Mouse (Mus musculus): ENCODE results near the gene Fxn. TPM values are rescaled to one million over a fixed set of nuclear protein-coding genes. Genes with fewer than 3 reads are reported as not detected.

Gene Fxn
- polyA plus RNA-seq, 1 experiment from 2014 or later = 39.3 TPM

GRCm38 (mm10) chr19:24224500-24225304, 55.7 kb downstream of the Fxn start, which contains the start of gene Tjp2:
Tjp2 (minus strand) TSS chr19:24225030.
- H3K9me3 ChIP-seq = no peaks in the 10 kb centered on the region
- no peaks in the 10 kb centered on the region for H3K36me3 ChIP-seq
- ATAC-seq (ENCODE audit: insufficient read depth, low FRiP score, low read depth) = peak; percentile 79
- under 1% methylated on average over 59 of the region's 59 CpGs for WGBS
- H3K9ac ChIP-seq = peak within 1 kb of the TSS; percentile 40
- peak within 1 kb of the TSS; percentile 61 for H3K4me3 ChIP-seq (replicated peaks)
- 0 out of 2 replicates have a peak, but pooled peaks cover 3% of the 10 kb centered on the region for H3K27me3 ChIP-seq (replicated peaks)
- H3K27ac ChIP-seq = peak within 1 kb of the TSS; percentile 97
- H3K4me1 ChIP-seq = peaks cover 12% of the 10 kb centered on the region; the same call in 1 of the 2 replicates
- peak within 1 kb of the TSS; percentile 87 for H3K4me2 ChIP-seq

- no peak for ATAC-seq (ENCODE audit: insufficient read depth, low FRiP score, low read depth)
- H3K27me3 ChIP-seq (replicated peaks) = 0 out of 2 replicates have a peak, but pooled peaks cover 3% of the 10 kb centered on the region
- peak overlapping the region; percentile 61 for H3K4me3 ChIP-seq (replicated peaks)
- WGBS = 22% methylated on average over 11 of the region's 11 CpGs
- H3K9me3 ChIP-seq = no peaks in the 10 kb centered on the region
- H3K4me2 ChIP-seq = peak overlapping the region; percentile 87
- peak overlapping the region; percentile 97 for H3K27ac ChIP-seq
- H3K9ac ChIP-seq = peak overlapping the region; percentile 40; the same call in 1 of the 2 replicates
- peaks cover 12% of the 10 kb centered on the region; the same call in 1 of the 2 replicates for H3K4me1 ChIP-seq
- no peaks in the 10 kb centered on the region for H3K36me3 ChIP-seq
Observed at GRCm38 (mm10) chr19:24223851-24224251, 56.6 kb downstream of the Fxn start.

- Histone ChIP-seq H3K27me3 (replicated peaks) (0 out of 2 replicates have a peak, but pooled peaks cover 3% of the 10 kb centered on the region), H3K9ac (no peak overlapping the region), H3K4me1 (peaks cover 12% of the 10 kb centered on the region; the same call in 1 of the 2 replicates), H3K4me2 (0 out of 2 replicates have a peak overlapping the region, but pooled peaks have one; percentile 23), H3K4me3 (replicated peaks) (no peak overlapping the region), H3K9me3 (no peaks in the 10 kb centered on the region), H3K27ac (no peak overlapping the region), H3K36me3 (no peaks in the 10 kb centered on the region)
- 58% methylated on average over 4 of the region's 4 CpGs for WGBS
- no peak for ATAC-seq (ENCODE audit: insufficient read depth, low FRiP score, low read depth)
Observed at GRCm38 (mm10) chr19:24221455-24221854, 59.0 kb downstream of the Fxn start.

- Histone ChIP-seq H3K27ac (no peak overlapping the region), H3K4me1 (peaks cover 12% of the 10 kb centered on the region; the same call in 1 of the 2 replicates), H3K9me3 (no peaks in the 10 kb centered on the region), H3K36me3 (no peaks in the 10 kb centered on the region), H3K4me3 (replicated peaks) (no peak overlapping the region), H3K4me2 (0 out of 2 replicates have a peak overlapping the region, but pooled peaks have one; percentile 23), H3K27me3 (replicated peaks) (0 out of 2 replicates have a peak, but pooled peaks cover 3% of the 10 kb centered on the region), H3K9ac (no peak overlapping the region)
- 15% methylated on average over 14 of the region's 14 CpGs for WGBS
- no peak for ATAC-seq (ENCODE audit: insufficient read depth, low FRiP score, low read depth)
Observed at GRCm38 (mm10) chr19:24220795-24221445, 59.5 kb downstream of the Fxn start.

GRCm38 (mm10) chr19:24219011-24219410, 61.4 kb downstream of the Fxn start:
- H3K4me1 ChIP-seq = peaks cover 4% of the 10 kb centered on the region; the same call in 1 of the 2 replicates
- H3K36me3 ChIP-seq = no peaks in the 10 kb centered on the region
- H3K4me2 ChIP-seq = no peak overlapping the region
- H3K9me3 ChIP-seq = no peaks in the 10 kb centered on the region
- H3K4me3 ChIP-seq (replicated peaks) = no peak overlapping the region
- WGBS = 69% methylated on average over 9 of the region's 9 CpGs
- ATAC-seq (ENCODE audit: insufficient read depth, low FRiP score, low read depth) = no peak
- no peaks in the 10 kb centered on the region for H3K27me3 ChIP-seq (replicated peaks)
- no peak overlapping the region for H3K27ac ChIP-seq
- H3K9ac ChIP-seq = no peak overlapping the region

GRCm38 (mm10) chr19:24218291-24218690, 62.1 kb downstream of the Fxn start:
- H3K9me3 ChIP-seq = no peaks in the 10 kb centered on the region
- no peaks in the 10 kb centered on the region for H3K27me3 ChIP-seq (replicated peaks)
- H3K27ac ChIP-seq = no peak overlapping the region
- no peaks in the 10 kb centered on the region for H3K36me3 ChIP-seq
- no peak overlapping the region for H3K4me2 ChIP-seq
- H3K4me1 ChIP-seq = peaks cover 4% of the 10 kb centered on the region; the same call in 1 of the 2 replicates
- no peak overlapping the region for H3K4me3 ChIP-seq (replicated peaks)
- 41% methylated on average over 2 of the region's 2 CpGs for WGBS
- H3K9ac ChIP-seq = no peak overlapping the region
- no peak for ATAC-seq (ENCODE audit: insufficient read depth, low FRiP score, low read depth)

GRCm38 (mm10) chr19:24217851-24218250, 62.6 kb downstream of the Fxn start:
- H3K4me1 ChIP-seq = peaks cover 4% of the 10 kb centered on the region; the same call in 1 of the 2 replicates
- no peak for ATAC-seq (ENCODE audit: insufficient read depth, low FRiP score, low read depth)
- H3K27me3 ChIP-seq (replicated peaks) = no peaks in the 10 kb centered on the region
- no peaks in the 10 kb centered on the region for H3K9me3 ChIP-seq
- no peak overlapping the region for H3K4me3 ChIP-seq (replicated peaks)
- no peak overlapping the region for H3K9ac ChIP-seq
- no peaks in the 10 kb centered on the region for H3K36me3 ChIP-seq
- H3K4me2 ChIP-seq = no peak overlapping the region
- H3K27ac ChIP-seq = no peak overlapping the region

GRCm38 (mm10) chr19:24216771-24217170, 63.6 kb downstream of the Fxn start:
- Histone ChIP-seq H3K36me3 (no peaks in the 10 kb centered on the region), H3K4me3 (replicated peaks) (no peak overlapping the region), H3K27me3 (replicated peaks) (no peaks in the 10 kb centered on the region), H3K9ac (no peak overlapping the region), H3K9me3 (no peaks in the 10 kb centered on the region), H3K4me2 (no peak overlapping the region), H3K4me1 (peaks cover 4% of the 10 kb centered on the region; the same call in 1 of the 2 replicates), H3K27ac (no peak overlapping the region)
- WGBS = 88% methylated on average over 9 of the region's 9 CpGs
- ATAC-seq (ENCODE audit: insufficient read depth, low FRiP score, low read depth) = no peak

- H3K4me3 ChIP-seq (replicated peaks) = no peak overlapping the region
- H3K9me3 ChIP-seq = no peaks in the 10 kb centered on the region
- no peaks in the 10 kb centered on the region for H3K27me3 ChIP-seq (replicated peaks)
- ATAC-seq (ENCODE audit: insufficient read depth, low FRiP score, low read depth) = no peak
- H3K27ac ChIP-seq = no peak overlapping the region
- no peaks in the 10 kb centered on the region for H3K4me1 ChIP-seq
- no peak overlapping the region for H3K4me2 ChIP-seq
- H3K9ac ChIP-seq = no peak overlapping the region
- WGBS = 85% methylated on average over 7 of the region's 7 CpGs
- H3K36me3 ChIP-seq = no peaks in the 10 kb centered on the region
Observed at GRCm38 (mm10) chr19:24214939-24215338, 65.5 kb downstream of the Fxn start.

- 42% methylated on average over 7 of the region's 7 CpGs for WGBS
- Histone ChIP-seq H3K9ac (no peak overlapping the region), H3K9me3 (no peaks in the 10 kb centered on the region), H3K4me2 (no peak overlapping the region), H3K4me1 (no peaks in the 10 kb centered on the region), H3K27ac (no peak overlapping the region), H3K27me3 (replicated peaks) (no peaks in the 10 kb centered on the region), H3K4me3 (replicated peaks) (no peak overlapping the region), H3K36me3 (no peaks in the 10 kb centered on the region)
- no peak for ATAC-seq (ENCODE audit: insufficient read depth, low FRiP score, low read depth)
Observed at GRCm38 (mm10) chr19:24213299-24213698, 67.1 kb downstream of the Fxn start.

- no peak overlapping the region for H3K9ac ChIP-seq
- no peak overlapping the region for H3K4me3 ChIP-seq (replicated peaks)
- H3K27ac ChIP-seq = no peak overlapping the region
- no peak overlapping the region for H3K4me2 ChIP-seq
- H3K4me1 ChIP-seq = no peaks in the 10 kb centered on the region
- H3K36me3 ChIP-seq = no peaks in the 10 kb centered on the region
- 83% methylated on average over 12 of the region's 12 CpGs for WGBS
- ATAC-seq (ENCODE audit: insufficient read depth, low FRiP score, low read depth) = no peak
- H3K27me3 ChIP-seq (replicated peaks) = no peaks in the 10 kb centered on the region
- no peaks in the 10 kb centered on the region for H3K9me3 ChIP-seq
Observed at GRCm38 (mm10) chr19:24212552-24213249, 67.7 kb downstream of the Fxn start.
